Mouse (Mus musculus) forebrain, embryonic 14.5 days (tissue): Measurements from ENCODE around the gene Atp13a3. TPM values are rescaled to one million over a fixed set of nuclear protein-coding genes. Genes with fewer than 3 reads are reported as not detected.

ENCODE experiments used
- ATAC-seq: fragments of 200-750 bp; cut with Nextera tagmentation; 2 replicates; pipeline ENCODE4 v1.8.0; 2017; ENCODE audit warnings: mild to moderate bottlenecking, moderate library complexity
- DNase-seq: peaks from one replicate; pipeline ENCODE4 v3.0.0-alpha.2; 2015; ENCODE audit warnings: low spot score
- H3K27ac ChIP-seq: fragments of 300-500 bp; sonication (generic); 2 replicates; pipeline ENCODE4 v1.5.1; 2014; ENCODE audit warnings: low read depth, mild to moderate bottlenecking, control low read depth, low read length, moderate library complexity
- H3K27me3 ChIP-seq: fragments of 300-500 bp; sonication (generic); replicated peaks from 2 replicates; pipeline ENCODE4 v1.6.1; 2014; ENCODE audit warnings: low read length, control low read depth, mixed read lengths; ENCODE audit not compliant: control insufficient read depth, insufficient read depth
- H3K36me3 ChIP-seq: fragments of 300-500 bp; sonication (generic); 2 replicates; pipeline ENCODE4 v1.6.1; 2014; ENCODE audit warnings: low read length, control low read depth; ENCODE audit not compliant: control insufficient read depth, insufficient read depth
- H3K4me1 ChIP-seq: fragments of 300-500 bp; sonication (generic); 2 replicates; pipeline ENCODE4 v1.6.1; 2014; ENCODE audit warnings: antibody characterized with exemption, low read length, control low read depth; ENCODE audit not compliant: control insufficient read depth, insufficient read depth
- H3K4me2 ChIP-seq: fragments of 300-500 bp; sonication (generic); 2 replicates; pipeline ENCODE4 v1.6.1; 2014; ENCODE audit warnings: mild to moderate bottlenecking, control low read depth, low read length
- H3K4me3 ChIP-seq: fragments of 300-500 bp; sonication (generic); 2 replicates; pipeline ENCODE4 v1.5.1; 2014; ENCODE audit warnings: low read depth, low read length, control low read depth
- H3K9ac ChIP-seq: fragments of 300-500 bp; sonication (generic); 2 replicates; pipeline ENCODE4 v1.6.1; 2014; ENCODE audit warnings: mild to moderate bottlenecking, low read length, control low read depth, moderate library complexity
- H3K9me3 ChIP-seq: fragments of 300-500 bp; sonication (generic); replicated peaks from 2 replicates; pipeline ENCODE4 v1.6.1; 2016; ENCODE audit warnings: low read length, control low read depth, mixed read lengths; ENCODE audit not compliant: control insufficient read depth
- WGBS: fragments of 180-500 bp; shearing (Covaris S2); extraction: QIAGEN DNeasy Blood & Tissue Kit; methylation state at CpG from one replicate; pipeline ENCODE4 v1.1.7; 2014; 5-methylcytosine and 5-hydroxymethylcytosine counted together
- polyA plus RNA-seq: library from polyadenylated mRNA; unstranded; fragments of >200 nt; fragmentation: Nextera tagmentation; extraction: Ambion mirVana; gene quantifications from 2 replicates; pipeline ENCODE4 v1.2.1, GENCODE M21; 2014

Gene Atp13a3
- polyA plus RNA-seq, 1 experiment from 2014 or later = 7.3 TPM

DNA sequence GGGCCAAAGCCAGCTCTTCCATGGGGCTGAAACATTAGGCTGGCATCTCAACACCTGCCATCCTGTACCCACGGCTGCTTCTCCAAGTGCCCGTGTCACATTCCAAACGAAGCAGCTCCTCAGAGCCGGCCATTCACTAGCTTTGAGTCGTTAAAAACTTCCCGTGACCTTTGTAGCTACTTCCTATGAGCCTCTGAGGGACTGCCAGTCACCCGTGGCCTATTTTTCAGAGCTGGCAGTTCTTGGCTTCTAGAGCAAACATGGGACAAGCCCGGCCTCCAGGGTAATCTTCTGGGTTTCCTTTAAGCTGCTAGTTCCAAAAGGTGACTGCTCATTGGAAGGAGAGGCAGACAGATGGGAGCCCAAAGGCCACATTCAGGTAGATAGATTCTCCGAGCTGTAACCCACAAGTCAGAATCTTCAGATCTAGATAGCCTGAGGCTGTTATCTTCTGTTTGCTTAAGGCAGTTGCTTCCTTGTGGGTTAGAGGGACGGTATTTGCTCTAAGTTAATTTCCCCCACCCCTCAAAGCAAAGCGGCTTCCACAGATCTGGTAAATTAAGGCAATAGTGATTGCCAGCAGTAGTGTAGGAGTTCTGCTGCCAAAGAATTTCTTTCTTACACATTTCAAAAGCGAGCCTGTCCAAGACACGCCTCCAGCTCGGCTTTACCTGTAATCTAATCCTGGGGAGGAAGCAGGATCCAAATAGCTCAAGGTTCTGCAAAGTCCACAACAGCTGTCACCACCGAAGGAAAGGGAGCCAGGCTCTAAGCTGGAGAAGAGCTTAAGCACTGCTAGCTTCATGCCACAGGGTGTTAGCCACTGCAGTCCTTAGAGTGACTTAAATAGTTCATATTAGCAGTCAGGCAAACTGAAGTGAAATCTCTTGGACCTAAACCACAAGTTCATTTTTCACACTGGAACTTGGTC lies 8.4 kb downstream of the Atp13a3 start:
- no peaks in the 10 kb centered on the region; the same call in 1 of the 2 replicates for H3K9me3 ChIP-seq
- H3K4me1 ChIP-seq = no peaks in the 10 kb centered on the region
- H3K9ac ChIP-seq = no peak overlapping the region
- no peak overlapping the region for H3K27ac ChIP-seq
- WGBS = 44% methylated on average over 15 of the region's 15 CpGs
- H3K4me2 ChIP-seq = no peak overlapping the region
- no peak for DNase-seq
- no peaks in the 10 kb centered on the region for H3K27me3 ChIP-seq
- no peaks in the 10 kb centered on the region for H3K36me3 ChIP-seq
- no peak for ATAC-seq
- no peak overlapping the region for H3K4me3 ChIP-seq

DNA sequence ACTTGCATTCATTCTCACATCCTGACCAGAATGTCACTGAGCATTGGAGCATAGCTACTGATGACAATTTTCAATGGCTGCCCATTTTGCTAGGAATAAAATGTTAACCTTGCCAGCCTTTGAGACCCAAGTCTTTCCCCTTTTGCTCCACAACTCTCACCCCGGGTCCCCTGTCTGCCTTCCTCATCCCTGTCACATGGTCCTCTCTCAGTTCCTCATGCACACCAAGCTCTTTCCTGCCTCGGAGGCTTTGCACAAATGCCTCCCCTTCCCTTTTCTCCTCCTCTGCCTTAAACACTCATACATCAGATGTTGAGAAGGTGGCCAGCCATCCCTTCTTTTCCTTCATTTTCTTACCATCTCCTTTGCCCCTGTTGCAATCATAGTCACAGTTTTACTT lies 10.6 kb downstream of the Atp13a3 start:
- H3K9ac ChIP-seq = no peak overlapping the region
- no peak overlapping the region for H3K4me3 ChIP-seq
- H3K36me3 ChIP-seq = no peaks in the 10 kb centered on the region
- ATAC-seq (no peak), DNase-seq (no peak)
- no peak overlapping the region for H3K4me2 ChIP-seq
- no peaks in the 10 kb centered on the region for H3K4me1 ChIP-seq
- H3K27me3 ChIP-seq = no peaks in the 10 kb centered on the region
- H3K9me3 ChIP-seq = no peaks in the 10 kb centered on the region; the same call in 1 of the 2 replicates
- H3K27ac ChIP-seq = no peak overlapping the region
- 92% methylated on average over 2 of the region's 2 CpGs for WGBS

DNA sequence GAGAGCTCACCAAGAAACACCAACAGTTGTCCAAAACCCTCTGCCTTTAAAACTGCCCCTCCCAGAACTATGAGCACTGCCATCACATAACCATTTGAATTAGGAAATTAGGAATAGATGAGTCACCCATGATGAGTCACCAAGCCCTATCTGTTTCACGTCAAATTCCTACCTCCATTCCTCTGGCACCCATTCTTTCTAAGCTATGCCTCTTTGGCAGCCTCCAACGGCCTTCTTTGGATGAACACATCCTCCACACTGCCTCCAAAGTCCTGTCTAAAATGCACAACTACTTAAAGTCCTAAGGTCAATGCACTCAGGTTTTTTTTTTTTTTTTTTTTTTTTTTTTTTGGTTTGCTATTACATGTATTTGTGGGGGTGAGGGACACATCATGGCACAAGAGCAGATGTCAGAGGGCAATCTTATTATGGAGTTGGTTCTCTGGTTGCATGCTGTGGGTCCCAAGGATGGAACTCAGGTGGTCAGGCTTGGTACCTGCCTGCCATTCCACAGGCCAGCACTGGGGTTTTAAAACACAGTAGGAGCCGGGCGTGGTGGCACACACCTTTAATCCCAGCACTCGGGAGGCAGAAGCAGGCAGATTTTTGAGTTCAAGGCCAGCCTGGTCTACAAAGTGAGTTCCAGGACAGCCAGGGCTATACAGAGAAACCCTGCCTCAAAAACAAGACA lies 15.0 kb downstream of the Atp13a3 start:
- Histone ChIP-seq H3K27ac (no peak overlapping the region), H3K4me2 (no peak overlapping the region), H3K4me1 (peaks cover 16% of the 10 kb centered on the region; the same call in 1 of the 2 replicates), H3K4me3 (no peak overlapping the region), H3K9ac (no peak overlapping the region), H3K36me3 (0 out of 2 replicates have a peak, but pooled peaks cover 3% of the 10 kb centered on the region), H3K27me3 (no peaks in the 10 kb centered on the region), H3K9me3 (no peaks in the 10 kb centered on the region; the same call in 1 of the 2 replicates)
- 93% methylated on average over 5 of the region's 5 CpGs for WGBS
- DNase-seq (no peak), ATAC-seq (no peak)

DNA sequence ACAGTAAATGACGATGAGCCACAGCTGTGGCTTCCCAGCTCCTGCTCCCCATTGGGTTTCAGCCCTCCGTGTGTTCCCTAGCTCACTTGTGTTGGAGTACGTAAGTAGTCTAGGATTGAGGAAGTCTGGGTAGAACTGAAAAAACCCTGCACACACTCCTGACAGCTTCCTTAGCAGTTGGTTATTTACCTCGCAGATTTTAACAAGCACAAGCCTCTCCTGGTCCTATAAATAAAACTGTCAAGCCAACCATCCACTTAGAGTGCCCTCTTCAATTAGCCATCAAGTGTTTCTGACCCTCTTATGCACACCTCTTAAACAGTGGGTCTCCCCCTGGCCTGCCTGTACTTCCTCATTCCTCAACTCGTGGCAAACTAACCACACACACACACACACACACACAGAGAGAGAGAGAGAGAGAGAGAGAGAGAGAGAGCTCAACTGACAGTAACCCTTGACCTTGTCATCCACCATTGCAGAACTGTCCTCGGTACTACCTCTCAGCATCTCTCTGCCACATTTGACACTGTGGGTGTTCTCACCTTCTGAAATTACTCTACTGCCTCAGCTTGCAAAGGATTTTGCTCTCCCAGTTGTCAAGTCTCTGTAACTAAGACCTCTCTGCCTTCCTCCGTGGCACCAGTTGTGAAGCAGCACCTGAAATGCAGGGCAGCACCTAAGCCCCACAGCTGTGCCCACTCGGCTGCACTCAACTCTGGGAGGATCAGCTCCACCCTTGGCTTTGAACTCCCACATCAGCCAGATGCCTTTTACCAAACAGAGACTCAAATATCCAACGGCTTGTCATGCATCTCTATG lies 15.7 kb downstream of the Atp13a3 start:
- Histone ChIP-seq H3K4me3 (peak overlapping the region; percentile 95; the same call in 1 of the 2 replicates), H3K4me1 (peaks cover 16% of the 10 kb centered on the region; the same call in 1 of the 2 replicates), H3K36me3 (0 out of 2 replicates have a peak, but pooled peaks cover 7% of the 10 kb centered on the region), H3K9me3 (no peaks in the 10 kb centered on the region; the same call in 1 of the 2 replicates), H3K4me2 (peak overlapping the region; percentile 83), H3K9ac (no peak overlapping the region), H3K27ac (no peak overlapping the region), H3K27me3 (no peaks in the 10 kb centered on the region)
- ATAC-seq (no peak), DNase-seq (no peak)
- 83% methylated on average over 9 of the region's 9 CpGs for WGBS

DNA sequence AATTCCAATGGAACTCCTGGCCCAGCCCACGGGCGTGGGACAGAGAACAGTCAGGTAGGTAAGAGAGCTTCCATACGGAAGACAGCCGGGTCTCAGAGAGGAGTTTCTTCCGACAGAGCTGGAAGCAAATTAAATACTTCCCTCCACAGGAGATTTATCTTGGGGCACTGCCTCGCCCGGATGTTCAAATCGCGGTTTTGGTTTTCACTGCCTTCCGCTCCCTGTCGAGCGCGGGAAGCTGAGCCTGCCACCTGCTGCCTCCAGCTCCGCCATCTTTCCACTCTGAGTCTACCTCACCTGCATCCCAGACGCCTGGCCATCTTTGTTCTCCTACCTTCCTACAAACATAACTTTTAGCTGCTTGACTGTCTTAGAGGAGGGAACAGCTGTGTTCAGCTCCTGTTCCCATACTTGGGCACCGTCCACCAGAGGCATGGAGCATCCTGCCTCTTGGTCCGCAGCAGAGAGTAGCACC lies 16.5 kb downstream of the Atp13a3 start:
- ATAC-seq (no peak; the same call in 1 of the 2 replicates), DNase-seq (peak; percentile 52)
- H3K4me3 ChIP-seq = peak overlapping the region; percentile 95
- peak overlapping the region; percentile 63 for H3K27ac ChIP-seq
- no peaks in the 10 kb centered on the region for H3K27me3 ChIP-seq
- H3K9ac ChIP-seq = peak overlapping the region; percentile 91
- 0 out of 2 replicates have a peak, but pooled peaks cover 7% of the 10 kb centered on the region for H3K36me3 ChIP-seq
- H3K4me2 ChIP-seq = peak overlapping the region; percentile 83
- WGBS = 5% methylated on average over 17 of the region's 17 CpGs
- peaks cover 16% of the 10 kb centered on the region; the same call in 1 of the 2 replicates for H3K4me1 ChIP-seq
- H3K9me3 ChIP-seq = no peaks in the 10 kb centered on the region; the same call in 1 of the 2 replicates

DNA sequence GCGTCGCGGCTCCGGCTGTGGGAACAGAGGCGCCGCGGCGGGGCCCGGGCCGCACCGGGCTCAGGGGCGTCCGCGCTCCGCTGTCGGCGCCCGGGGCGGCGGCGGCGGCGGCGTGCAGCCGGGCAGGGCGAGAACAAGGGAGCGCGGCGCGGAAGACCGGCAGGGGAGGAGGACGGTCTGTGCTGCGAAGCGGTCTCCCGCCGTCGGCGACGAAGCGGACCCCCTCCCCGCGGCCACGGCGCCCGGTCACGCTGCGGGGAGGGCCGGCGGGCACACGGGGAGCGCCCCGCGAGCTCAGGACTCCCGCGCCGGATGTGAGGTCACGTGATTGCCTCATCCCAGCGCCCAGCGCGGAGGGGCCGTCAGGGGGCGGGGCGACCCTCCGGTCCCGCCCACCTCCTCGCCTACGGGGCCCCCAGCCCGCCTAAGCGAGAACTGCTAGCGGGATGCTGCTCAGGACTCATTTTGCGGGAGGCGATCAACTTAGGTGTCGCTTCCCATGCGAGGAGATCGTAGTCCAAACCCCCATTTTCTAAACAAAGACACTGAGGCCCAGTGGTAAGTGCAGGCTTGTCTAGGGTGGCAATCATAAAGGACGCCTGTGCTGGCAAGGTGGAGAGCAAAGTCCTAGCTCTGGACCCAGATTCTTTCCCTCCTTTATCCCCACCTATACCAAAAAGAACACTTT lies 17.1 kb downstream of the Atp13a3 start:
- H3K9ac ChIP-seq = peak overlapping the region; percentile 91
- peak; percentile 96 for ATAC-seq
- peak; percentile 95 for DNase-seq
- peak overlapping the region; percentile 63 for H3K27ac ChIP-seq
- WGBS = under 1% methylated on average over 54 of the region's 76 CpGs
- H3K4me3 ChIP-seq = peak overlapping the region; percentile 95
- peaks cover 16% of the 10 kb centered on the region; the same call in 1 of the 2 replicates for H3K4me1 ChIP-seq
- 0 out of 2 replicates have a peak, but pooled peaks cover 7% of the 10 kb centered on the region for H3K36me3 ChIP-seq
- H3K27me3 ChIP-seq = no peaks in the 10 kb centered on the region
- peak overlapping the region; percentile 83 for H3K4me2 ChIP-seq
- no peaks in the 10 kb centered on the region; the same call in 1 of the 2 replicates for H3K9me3 ChIP-seq

DNA sequence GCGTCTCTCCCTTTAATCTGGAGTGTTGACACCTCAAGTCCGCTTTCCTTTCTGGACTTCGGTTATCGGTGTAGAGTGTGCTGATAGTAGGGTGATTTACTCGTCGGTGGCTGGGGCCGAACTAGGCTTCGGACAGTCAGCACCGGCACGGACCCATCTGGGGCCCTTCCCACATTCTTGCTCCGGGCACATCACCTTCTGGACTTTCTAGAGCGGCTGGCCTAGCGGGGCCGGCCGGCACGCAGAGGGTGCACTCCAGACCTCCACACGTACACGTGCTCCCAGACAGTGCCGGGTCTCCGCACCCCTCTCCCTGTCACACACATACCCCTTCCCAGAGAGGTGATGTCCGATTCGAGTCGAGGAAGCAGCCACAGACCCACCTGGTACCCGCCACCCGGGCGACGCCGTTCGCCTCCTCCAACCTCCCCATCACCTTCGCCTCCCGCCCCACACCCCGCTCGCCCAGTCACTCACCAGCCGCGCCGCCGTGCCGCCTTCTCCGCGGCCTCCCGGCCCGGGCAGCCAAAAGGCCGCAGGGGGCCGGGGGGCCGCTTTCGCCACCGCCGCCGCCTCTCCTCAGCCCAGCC lies 17.8 kb downstream of the Atp13a3 start:
- DNase-seq = peak; percentile 16
- 1% methylated on average over 36 of the region's 49 CpGs for WGBS

More for the DNA sequence above, 17.8 kb downstream of the Atp13a3 start:
- peak; percentile 51 for ATAC-seq
- H3K4me2 ChIP-seq = peak overlapping the region; percentile 83
- peak overlapping the region; percentile 63; the same call in 1 of the 2 replicates for H3K27ac ChIP-seq
- no peaks in the 10 kb centered on the region for H3K27me3 ChIP-seq
- peak overlapping the region; percentile 91 for H3K9ac ChIP-seq
- peak overlapping the region; percentile 95 for H3K4me3 ChIP-seq
- no peaks in the 10 kb centered on the region; the same call in 1 of the 2 replicates for H3K9me3 ChIP-seq
- H3K36me3 ChIP-seq = peaks cover 9% of the 10 kb centered on the region; the same call in 1 of the 2 replicates
- H3K4me1 ChIP-seq = peaks cover 16% of the 10 kb centered on the region; the same call in 1 of the 2 replicates
